Mouse (Mus musculus): ENCODE results near the gene Fam71f2. TPM values are rescaled to one million over a fixed set of nuclear protein-coding genes. Genes with fewer than 3 reads are reported as not detected.

Fam71f2 gene
- total RNA-seq, 2 experiments from 2014 or later, result 0.38 to 0.72 TPM

GRCm38 (mm10) chr6:29318879-29319278, 39.5 kb downstream of the Fam71f2 start, which contains the start of gene Fam71f1:
Fam71f1 (plus strand) TSS chr6:29319140.
- intact Hi-C loops (cut with DNase I), result no loop called here
- no peak within 1 kb of the TSS for H3K4me3 ChIP-seq
- TF ChIP-seq CTCF (IDR thresholded peaks at IDR 0.05), result no peak
- no peak for DNase-seq (ENCODE audit: extremely low spot score in 1 of 2, low spot score in 2 of 2)
- no peak within 1 kb of the TSS for H3K27ac ChIP-seq

- no peak overlapping the region for H3K4me3 ChIP-seq
- no peak for TF ChIP-seq CTCF (IDR thresholded peaks at IDR 0.05)
- intact Hi-C loops (cut with DNase I), result no loop called here
- H3K27ac ChIP-seq, result no peak overlapping the region
- DNase-seq (ENCODE audit: extremely low spot score in 1 of 2, low spot score in 2 of 2), result no peak
These were observed 42.2 kb downstream of the Fam71f2 start for GRCm38 (mm10) chr6:29321586-29321985.

GRCm38 (mm10) chr6:29322147-29322546, 42.8 kb downstream of the Fam71f2 start:
- intact Hi-C loops (cut with DNase I), result no loop called here
- no peak for TF ChIP-seq CTCF (IDR thresholded peaks at IDR 0.05)
- H3K27ac ChIP-seq, result no peak overlapping the region
- H3K4me3 ChIP-seq, result no peak overlapping the region
- no peak for DNase-seq (ENCODE audit: extremely low spot score in 1 of 2, low spot score in 2 of 2)

- H3K4me3 ChIP-seq, result no peak overlapping the region
- TF ChIP-seq CTCF (IDR thresholded peaks at IDR 0.05), result no peak
- H3K27ac ChIP-seq, result no peak overlapping the region
- intact Hi-C loops (cut with DNase I), result no loop called here
- no peak for DNase-seq (ENCODE audit: extremely low spot score in 1 of 2, low spot score in 2 of 2)
These were observed 43.3 kb downstream of the Fam71f2 start for GRCm38 (mm10) chr6:29322735-29323134.

GRCm38 (mm10) chr6:29326961-29327360, 47.6 kb downstream of the Fam71f2 start:
- Histone ChIP-seq H3K27ac (no peak overlapping the region), H3K4me3 (no peak overlapping the region)
- intact Hi-C loops (cut with DNase I), result no loop called here
- TF ChIP-seq CTCF (IDR thresholded peaks at IDR 0.05), result no peak
- DNase-seq (ENCODE audit: extremely low spot score in 1 of 2, low spot score in 2 of 2), result no peak

GRCm38 (mm10) chr6:29329514-29329913, 50.1 kb downstream of the Fam71f2 start:
- TF ChIP-seq CTCF (IDR thresholded peaks at IDR 0.05), result no peak
- Histone ChIP-seq H3K27ac (no peak overlapping the region), H3K4me3 (no peak overlapping the region)
- intact Hi-C loops (cut with DNase I), result no loop called here
- DNase-seq (ENCODE audit: extremely low spot score in 1 of 2, low spot score in 2 of 2), result no peak

Other genes with a start within 250 kb of the Fam71f2 start
- not detected for gene Lep, start 219.4 kb upstream of the Fam71f2 start, total RNA-seq (2021)
- gene Rbm28, start 114.6 kb upstream of the Fam71f2 start, total RNA-seq (2021), result 10 to 100 TPM; 51.0 to 52.3 TPM
- gene Prrt4, start 100.0 kb upstream of the Fam71f2 start, total RNA-seq (2021), result 1 to 10 TPM; 2.5 to 2.9 TPM
- gene Impdh1, start 63.2 kb upstream of the Fam71f2 start, total RNA-seq (2021), result 10 to 100 TPM; 57.1 to 62.7 TPM
- 1 to 10 TPM; 8.0 to 9.1 TPM for gene Hilpda, start 7.1 kb upstream of the Fam71f2 start, total RNA-seq (2021)
- gene Fam71f1, start 39.5 kb downstream of the Fam71f2 start, total RNA-seq (2021), result not detected
- 10 to 100 TPM; 59.5 to 65.2 TPM for gene Calu, start 68.5 kb downstream of the Fam71f2 start, total RNA-seq (2021)
- under 1 TPM in 1 of 2 experiments, not detected in 1; 0.16 TPM for gene Opn1sw, start 108.9 kb downstream of the Fam71f2 start, total RNA-seq (2021)
- 100 to 1,000 TPM; 104 to 105 TPM for gene Ccdc136, start 116.7 kb downstream of the Fam71f2 start, total RNA-seq (2021)
- gene Flnc, start 153.7 kb downstream of the Fam71f2 start, total RNA-seq (2021), result 1 to 10 TPM; 1.2 to 1.7 TPM
- 100 to 1,000 TPM; 242 to 247 TPM for gene Atp6v1f, start 188.1 kb downstream of the Fam71f2 start, total RNA-seq (2021)
- under 1 TPM; 0.54 to 0.72 TPM for gene Atp6v1fnb, start 191.8 kb downstream of the Fam71f2 start, total RNA-seq (2021)
- 1 to 10 TPM; 1.1 to 2.2 TPM for gene Kcp, start 228.4 kb downstream of the Fam71f2 start, total RNA-seq (2021)
- 1 to 10 TPM; 4.0 to 4.4 TPM for gene Irf5, start 247.0 kb downstream of the Fam71f2 start, total RNA-seq (2021)

Measured in left cerebral cortex, adult 2 months (tissue).